Mouse (Mus musculus): ENCODE measurements around the gene Klhl36. TPM values are rescaled to one million over a fixed set of nuclear protein-coding genes. Genes with fewer than 3 reads are reported as not detected.
"Not testable (repeated sequence)": the region's sequence is repeated elsewhere in the genome, so short reads cannot be mapped to it uniquely, and the experiment has no call there.

Klhl36 gene
- polyA plus RNA-seq, 1 experiment from 2014 or later: 11.8 TPM

DNA sequence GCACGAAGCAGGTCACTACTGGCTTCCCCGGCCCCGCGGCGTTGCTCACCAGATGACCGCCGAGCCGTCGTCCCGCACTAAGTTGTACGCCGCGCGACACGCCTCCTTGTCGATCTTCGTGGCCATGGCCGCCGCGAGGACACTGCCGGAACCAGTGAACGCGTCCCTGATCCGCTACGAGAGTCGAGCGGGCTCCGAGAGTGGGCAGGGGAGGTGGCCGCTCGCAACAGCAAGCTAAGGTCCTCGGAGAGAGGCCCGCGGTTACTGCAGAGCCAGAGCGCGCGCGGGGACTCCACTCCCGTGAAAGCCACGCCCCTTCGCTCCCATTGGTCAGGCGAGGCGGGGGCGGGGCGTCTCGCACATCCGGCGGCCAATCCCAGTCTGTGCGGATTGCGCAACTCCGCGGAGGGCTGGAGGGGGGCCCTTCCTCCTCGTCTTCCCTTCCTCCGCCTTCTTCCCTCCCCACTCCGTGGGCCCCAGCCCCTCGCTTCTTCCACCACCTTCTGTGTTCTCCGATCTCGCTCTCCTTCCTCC, 21.7 kb upstream of the Klhl36 start, which contains the start of gene Cotl1:
TSS of gene Cotl1 (minus strand) at position 270 of the 534 bp plus-strand sequence.
- Histone ChIP-seq H3K4me2 (peak within 1 kb of the TSS; percentile 98), H3K9ac (peak within 1 kb of the TSS; percentile 75), H3K4me3 (ENCODE audit: low read depth, low read length) (peak within 1 kb of the TSS; percentile 69), H3K27ac (ENCODE audit: low read depth) (peak within 1 kb of the TSS; percentile 60; the same call in 1 of the 2 replicates), H3K9me3 (ENCODE audit: low read depth, low read length) (no peaks in the 10 kb centered on the region), H3K36me3 (ENCODE audit: insufficient read depth) (0 out of 2 replicates have a peak, but pooled peaks cover 3% of the 10 kb centered on the region), H3K27me3 (ENCODE audit: insufficient read depth, low read length) (no peaks in the 10 kb centered on the region), H3K4me1 (ENCODE audit: insufficient read depth) (peaks cover 20% of the 10 kb centered on the region)
- WGBS: under 1% methylated on average over 55 of the region's 57 CpGs
- peak; percentile 99 for DNase-seq
- no peak for TF ChIP-seq CTCF (IDR thresholded peaks at IDR 0.05; ENCODE audit: low read depth)
- ATAC-seq (ENCODE audit: insufficient read depth): peak; percentile 90

- 0 out of 2 replicates have a peak, but pooled peaks have one; percentile 8 for ATAC-seq (ENCODE audit: insufficient read depth)
Measured at GRCm38 (mm10) chr8:119840905-119841411, 21.1 kb upstream of the Klhl36 start.

GRCm38 (mm10) chr8:119843444-119843843, 18.6 kb upstream of the Klhl36 start:
- no peak overlapping the region for H3K27ac ChIP-seq (ENCODE audit: low read depth)
- peaks cover 14% of the 10 kb centered on the region for H3K4me1 ChIP-seq (ENCODE audit: insufficient read depth)
- WGBS: 3% methylated on average over 4 of the region's 4 CpGs
- TF ChIP-seq CTCF (IDR thresholded peaks at IDR 0.05; ENCODE audit: low read depth): peak; percentile 84
- DNase-seq (peak; percentile 88), ATAC-seq (ENCODE audit: insufficient read depth) (no peak)
- no peak overlapping the region for H3K4me2 ChIP-seq
- H3K4me3 ChIP-seq (ENCODE audit: low read depth, low read length): no peak overlapping the region
- no peaks in the 10 kb centered on the region for H3K36me3 ChIP-seq (ENCODE audit: insufficient read depth)
- no peaks in the 10 kb centered on the region for H3K9me3 ChIP-seq (ENCODE audit: low read depth, low read length)
- H3K27me3 ChIP-seq (ENCODE audit: insufficient read depth, low read length): no peaks in the 10 kb centered on the region
- H3K9ac ChIP-seq: no peak overlapping the region

More at GRCm38 (mm10) chr8:119840905-119841411, 21.1 kb upstream of the Klhl36 start:
- Histone ChIP-seq H3K9ac (peak overlapping the region; percentile 75), H3K4me2 (peak overlapping the region; percentile 98), H3K4me1 (ENCODE audit: insufficient read depth) (peaks cover 20% of the 10 kb centered on the region), H3K9me3 (ENCODE audit: low read depth, low read length) (no peaks in the 10 kb centered on the region), H3K27ac (ENCODE audit: low read depth) (peak overlapping the region; percentile 32; the same call in 1 of the 2 replicates), H3K36me3 (ENCODE audit: insufficient read depth) (0 out of 2 replicates have a peak, but pooled peaks cover 3% of the 10 kb centered on the region), H3K4me3 (ENCODE audit: low read depth, low read length) (peak overlapping the region; percentile 69), H3K27me3 (ENCODE audit: insufficient read depth, low read length) (no peaks in the 10 kb centered on the region)
- WGBS: 12% methylated on average over 8 of the region's 8 CpGs
- DNase-seq: no peak
- TF ChIP-seq CTCF (IDR thresholded peaks at IDR 0.05; ENCODE audit: low read depth): no peak

DNA sequence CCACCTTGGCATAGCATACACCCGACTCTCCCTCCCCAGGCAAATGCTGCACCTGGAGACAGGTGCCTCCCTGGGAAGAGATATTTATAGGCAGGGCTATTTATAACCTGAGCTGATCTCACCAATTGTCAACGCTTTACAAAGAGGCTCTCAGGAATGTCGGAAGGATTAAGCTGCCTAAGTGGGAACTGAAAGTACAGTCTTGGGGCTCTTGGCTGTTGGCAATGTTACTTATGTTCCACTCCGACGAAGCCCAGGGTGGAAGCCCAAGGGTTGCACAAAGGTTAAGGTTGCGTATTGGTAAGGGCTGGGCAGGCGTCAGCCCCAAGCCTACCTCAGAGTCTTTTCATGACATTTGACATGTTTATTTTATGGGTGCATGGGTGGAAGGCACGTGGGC, 17.5 kb upstream of the Klhl36 start:
- DNase-seq (peak; percentile 40), ATAC-seq (ENCODE audit: insufficient read depth) (no peak)
- H3K36me3 ChIP-seq (ENCODE audit: insufficient read depth): no peaks in the 10 kb centered on the region
- no peak for TF ChIP-seq CTCF (IDR thresholded peaks at IDR 0.05; ENCODE audit: low read depth)
- no peak overlapping the region for H3K4me3 ChIP-seq (ENCODE audit: low read depth, low read length)
- 26% methylated on average over 8 of the region's 8 CpGs for WGBS
- no peak overlapping the region for H3K27ac ChIP-seq (ENCODE audit: low read depth)
- no peak overlapping the region for H3K9ac ChIP-seq
- no peaks in the 10 kb centered on the region for H3K27me3 ChIP-seq (ENCODE audit: insufficient read depth, low read length)
- no peaks in the 10 kb centered on the region for H3K9me3 ChIP-seq (ENCODE audit: low read depth, low read length)
- no peak overlapping the region for H3K4me2 ChIP-seq
- peaks cover 5% of the 10 kb centered on the region; the same call in 1 of the 2 replicates for H3K4me1 ChIP-seq (ENCODE audit: insufficient read depth)

- not testable (repeated sequence) for H3K4me3 ChIP-seq (ENCODE audit: low read depth, low read length); H3K9me3 ChIP-seq (ENCODE audit: low read depth, low read length); H3K36me3 ChIP-seq (ENCODE audit: insufficient read depth); H3K27me3 ChIP-seq (ENCODE audit: insufficient read depth, low read length); H3K9ac ChIP-seq; ATAC-seq (ENCODE audit: insufficient read depth); H3K27ac ChIP-seq (ENCODE audit: low read depth); H3K4me1 ChIP-seq (ENCODE audit: insufficient read depth); H3K4me2 ChIP-seq; DNase-seq
- 76% methylated on average over 7 of the region's 7 CpGs for WGBS
Measured at GRCm38 (mm10) chr8:119845741-119846140, 16.3 kb upstream of the Klhl36 start.

DNA sequence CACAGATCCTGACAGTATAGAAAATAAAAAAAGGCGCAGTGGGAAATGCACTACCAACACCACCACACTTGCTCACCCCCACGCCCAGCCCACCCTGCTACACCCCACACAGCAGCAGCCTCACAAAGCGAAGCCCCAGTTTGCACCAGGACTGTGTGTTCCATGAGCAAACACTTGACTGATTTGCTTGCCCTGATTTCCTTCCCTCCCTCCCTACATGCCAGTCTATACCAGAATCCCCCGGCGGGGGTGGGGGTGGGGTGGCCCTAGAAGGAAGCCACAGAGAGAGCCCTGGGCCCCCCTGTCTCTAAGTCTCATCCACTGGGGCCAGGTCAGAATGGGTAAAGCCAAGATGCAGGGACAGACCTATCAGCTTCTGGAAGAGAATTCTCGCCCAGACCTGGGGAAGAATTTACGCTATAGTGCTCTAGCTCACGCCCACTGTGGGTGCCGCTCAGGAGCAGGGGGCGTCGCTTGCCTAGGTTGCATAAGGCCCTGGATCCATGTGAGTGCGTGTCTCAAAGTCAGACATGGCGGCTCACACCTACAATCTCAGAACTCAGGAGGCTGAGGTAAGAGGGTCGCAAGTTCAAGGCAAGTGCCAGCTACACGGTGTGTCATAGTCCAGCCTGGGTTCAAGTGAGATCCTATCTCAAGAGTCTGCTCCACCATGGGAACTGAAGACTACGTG, 14.7 kb upstream of the Klhl36 start:
- Histone ChIP-seq H3K4me2 (no peak overlapping the region), H3K36me3 (ENCODE audit: insufficient read depth) (no peaks in the 10 kb centered on the region), H3K27me3 (ENCODE audit: insufficient read depth, low read length) (no peaks in the 10 kb centered on the region), H3K4me3 (ENCODE audit: low read depth, low read length) (no peak overlapping the region), H3K9me3 (ENCODE audit: low read depth, low read length) (no peaks in the 10 kb centered on the region), H3K9ac (no peak overlapping the region), H3K4me1 (ENCODE audit: insufficient read depth) (no peaks in the 10 kb centered on the region), H3K27ac (ENCODE audit: low read depth) (no peak overlapping the region)
- no peak for DNase-seq
- peak; percentile 54 for ATAC-seq (ENCODE audit: insufficient read depth)
- WGBS: 61% methylated on average over 16 of the region's 16 CpGs
- no peak for TF ChIP-seq CTCF (IDR thresholded peaks at IDR 0.05; ENCODE audit: low read depth)

DNA sequence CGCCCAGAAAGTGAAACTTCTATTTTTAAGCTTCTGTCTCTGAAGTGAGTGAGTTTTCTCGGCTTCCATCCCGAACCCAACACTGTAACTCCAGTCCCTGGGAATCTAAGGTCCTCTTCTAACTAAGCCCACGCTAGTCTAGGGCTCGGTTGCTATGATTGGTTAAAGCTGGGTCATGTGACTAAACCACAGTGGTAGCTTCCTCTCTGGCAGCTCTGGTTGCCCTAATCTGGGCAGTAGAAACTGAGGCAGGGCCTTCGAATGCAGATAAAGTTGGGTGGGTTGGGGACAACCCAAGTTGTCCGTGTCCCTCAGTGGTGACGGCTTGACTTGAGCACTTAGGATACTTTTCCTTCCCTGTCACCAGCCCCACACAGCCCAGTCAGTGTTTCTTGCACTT, 8.5 kb upstream of the Klhl36 start:
- H3K27ac ChIP-seq (ENCODE audit: low read depth): no peak overlapping the region
- no peak overlapping the region for H3K9ac ChIP-seq
- no peak overlapping the region for H3K4me3 ChIP-seq (ENCODE audit: low read depth, low read length)
- no peaks in the 10 kb centered on the region for H3K36me3 ChIP-seq (ENCODE audit: insufficient read depth)
- H3K4me1 ChIP-seq (ENCODE audit: insufficient read depth): no peaks in the 10 kb centered on the region
- no peak overlapping the region for H3K4me2 ChIP-seq
- no peak for ATAC-seq (ENCODE audit: insufficient read depth)
- 63% methylated on average over 8 of the region's 8 CpGs for whole genome bisulfite sequencing
- no peaks in the 10 kb centered on the region for H3K9me3 ChIP-seq (ENCODE audit: low read depth, low read length)
- TF ChIP-seq CTCF (IDR thresholded peaks at IDR 0.05; ENCODE audit: low read depth): no peak
- no peaks in the 10 kb centered on the region for H3K27me3 ChIP-seq (ENCODE audit: insufficient read depth, low read length)
- DNase-seq: no peak
